Mouse (Mus musculus): ENCODE data around the gene Susd2. TPM values are rescaled to one million over a fixed set of nuclear protein-coding genes. Genes with fewer than 3 reads are reported as not detected.

Susd2 gene
- polyA plus RNA-seq, 1 experiment from 2014 or later: 2.1 TPM

- WGBS (ENCODE audit: insufficient replicate concordance): 70% methylated on average over 7 of the region's 7 CpGs
- no peaks in the 10 kb centered on the region for H3K27me3 ChIP-seq (ENCODE audit: control insufficient read depth, insufficient read depth, low read length)
- no peak for ATAC-seq (replicated peaks; ENCODE audit: insufficient number of reproducible peaks, low FRiP score, low TSS enrichment)
- no peak overlapping the region for H3K9ac ChIP-seq (ENCODE audit: low read depth, low read length)
- H3K27ac ChIP-seq (ENCODE audit: low read depth, low read length): no peak overlapping the region
- H3K4me2 ChIP-seq: no peak overlapping the region
- no peaks in the 10 kb centered on the region for H3K9me3 ChIP-seq (replicated peaks; ENCODE audit: control insufficient read depth, low read length)
- no peak overlapping the region for H3K4me3 ChIP-seq (ENCODE audit: low read depth, low read length)
- no peaks in the 10 kb centered on the region; the same call in 1 of the 2 replicates for H3K4me1 ChIP-seq (ENCODE audit: control insufficient read depth, insufficient read depth, low read length)
- no peaks in the 10 kb centered on the region for H3K36me3 ChIP-seq (ENCODE audit: control insufficient read depth, insufficient read depth, low read length)
Measured at GRCm38 (mm10) chr10:75600189-75600730, 43.5 kb downstream of the Susd2 start.

DNA sequence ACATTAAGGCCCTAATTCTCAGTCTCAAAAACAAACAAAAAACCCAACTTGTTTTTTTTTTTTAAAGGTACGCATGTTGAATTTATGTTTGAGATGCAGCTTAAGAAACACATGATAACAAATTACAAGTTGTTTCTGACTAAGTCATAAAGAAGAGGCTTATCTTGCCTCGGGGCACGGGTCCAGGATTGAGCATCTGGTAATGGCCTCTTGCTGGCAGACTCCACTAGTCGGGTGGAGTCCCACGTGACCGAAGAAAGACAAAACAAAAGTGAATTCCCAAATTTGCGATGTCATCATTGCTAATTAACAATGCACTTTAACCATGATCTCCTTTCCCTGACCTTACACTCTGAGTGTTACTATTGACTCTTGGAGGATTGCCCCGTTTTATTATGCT lies 47.8 kb downstream of the Susd2 start:
- WGBS (ENCODE audit: insufficient replicate concordance): 75% methylated on average over 8 of the region's 8 CpGs
- Histone ChIP-seq H3K4me3 (ENCODE audit: low read depth, low read length) (no peak overlapping the region), H3K27me3 (ENCODE audit: control insufficient read depth, insufficient read depth, low read length) (no peaks in the 10 kb centered on the region), H3K27ac (ENCODE audit: low read depth, low read length) (no peak overlapping the region), H3K36me3 (ENCODE audit: control insufficient read depth, insufficient read depth, low read length) (no peaks in the 10 kb centered on the region), H3K4me2 (no peak overlapping the region), H3K4me1 (ENCODE audit: control insufficient read depth, insufficient read depth, low read length) (0 out of 2 replicates have a peak, but pooled peaks cover 3% of the 10 kb centered on the region), H3K9ac (ENCODE audit: low read depth, low read length) (no peak overlapping the region), H3K9me3 (replicated peaks; ENCODE audit: control insufficient read depth, low read length) (no peaks in the 10 kb centered on the region)
- no peak for ATAC-seq (replicated peaks; ENCODE audit: insufficient number of reproducible peaks, low FRiP score, low TSS enrichment)

DNA sequence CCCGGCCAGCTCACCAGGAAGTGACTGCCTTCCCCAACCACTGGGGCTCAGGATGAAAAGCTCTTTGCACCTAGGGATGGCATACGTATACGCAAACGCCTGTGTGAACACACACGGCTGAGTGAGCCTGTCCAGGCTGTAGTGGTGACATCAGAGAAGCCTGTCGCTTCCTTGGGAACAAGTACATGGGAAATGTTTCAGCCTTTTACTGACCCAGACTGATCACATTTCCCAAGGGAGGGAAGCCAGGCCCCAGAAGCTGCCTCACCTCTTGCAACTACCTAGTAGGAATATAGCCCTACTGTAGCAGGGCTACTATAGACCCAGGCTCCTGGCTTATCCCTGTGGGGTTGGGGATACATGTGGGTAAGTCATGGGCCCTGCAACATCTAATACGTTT lies 51.2 kb downstream of the Susd2 start:
- Histone ChIP-seq H3K36me3 (ENCODE audit: control insufficient read depth, insufficient read depth, low read length) (no peaks in the 10 kb centered on the region), H3K27ac (ENCODE audit: low read depth, low read length) (no peak overlapping the region), H3K27me3 (ENCODE audit: control insufficient read depth, insufficient read depth, low read length) (no peaks in the 10 kb centered on the region), H3K4me2 (no peak overlapping the region), H3K9ac (ENCODE audit: low read depth, low read length) (no peak overlapping the region), H3K4me3 (ENCODE audit: low read depth, low read length) (no peak overlapping the region), H3K9me3 (replicated peaks; ENCODE audit: control insufficient read depth, low read length) (no peaks in the 10 kb centered on the region), H3K4me1 (ENCODE audit: control insufficient read depth, insufficient read depth, low read length) (peaks cover 20% of the 10 kb centered on the region; the same call in 1 of the 2 replicates)
- WGBS (ENCODE audit: insufficient replicate concordance): 64% methylated on average over 7 of the region's 7 CpGs
- ATAC-seq (replicated peaks; ENCODE audit: insufficient number of reproducible peaks, low FRiP score, low TSS enrichment): no peak

GRCm38 (mm10) chr10:75591211-75591894 lies 52.5 kb downstream of the Susd2 start:
- Histone ChIP-seq H3K27me3 (ENCODE audit: control insufficient read depth, insufficient read depth, low read length) (no peaks in the 10 kb centered on the region), H3K27ac (ENCODE audit: low read depth, low read length) (peak overlapping the region; percentile 77), H3K4me2 (peak overlapping the region; percentile 20; the same call in 1 of the 2 replicates), H3K4me3 (ENCODE audit: low read depth, low read length) (no peak overlapping the region), H3K9me3 (replicated peaks; ENCODE audit: control insufficient read depth, low read length) (no peaks in the 10 kb centered on the region), H3K4me1 (ENCODE audit: control insufficient read depth, insufficient read depth, low read length) (peaks cover 21% of the 10 kb centered on the region; the same call in 1 of the 2 replicates), H3K36me3 (ENCODE audit: control insufficient read depth, insufficient read depth, low read length) (no peaks in the 10 kb centered on the region), H3K9ac (ENCODE audit: low read depth, low read length) (no peak overlapping the region)
- peak; percentile 48; the same call in 1 of the 2 replicates for ATAC-seq (replicated peaks; ENCODE audit: insufficient number of reproducible peaks, low FRiP score, low TSS enrichment)
- WGBS (ENCODE audit: insufficient replicate concordance): 59% methylated on average over 12 of the region's 12 CpGs

GRCm38 (mm10) chr10:75589651-75590050 lies 54.2 kb downstream of the Susd2 start:
- H3K9ac ChIP-seq (ENCODE audit: low read depth, low read length): 0 out of 2 replicates have a peak overlapping the region, but pooled peaks have one; percentile 47
- H3K9me3 ChIP-seq (replicated peaks; ENCODE audit: control insufficient read depth, low read length): no peaks in the 10 kb centered on the region
- no peaks in the 10 kb centered on the region for H3K36me3 ChIP-seq (ENCODE audit: control insufficient read depth, insufficient read depth, low read length)
- peak overlapping the region; percentile 53 for H3K4me2 ChIP-seq
- peak overlapping the region; percentile 73 for H3K27ac ChIP-seq (ENCODE audit: low read depth, low read length)
- H3K27me3 ChIP-seq (ENCODE audit: control insufficient read depth, insufficient read depth, low read length): peaks cover 7% of the 10 kb centered on the region
- WGBS (ENCODE audit: insufficient replicate concordance): 63% methylated on average over 16 of the region's 16 CpGs
- peak overlapping the region; percentile 15 for H3K4me3 ChIP-seq (ENCODE audit: low read depth, low read length)
- ATAC-seq (replicated peaks; ENCODE audit: insufficient number of reproducible peaks, low FRiP score, low TSS enrichment): no peak
- H3K4me1 ChIP-seq (ENCODE audit: control insufficient read depth, insufficient read depth, low read length): peaks cover 23% of the 10 kb centered on the region; the same call in 1 of the 2 replicates

- Histone ChIP-seq H3K9ac (ENCODE audit: low read depth, low read length) (0 out of 2 replicates have a peak within 1 kb of the TSS, but pooled peaks have one; percentile 47), H3K27ac (ENCODE audit: low read depth, low read length) (peak within 1 kb of the TSS; percentile 73), H3K4me1 (ENCODE audit: control insufficient read depth, insufficient read depth, low read length) (peaks cover 23% of the 10 kb centered on the region; the same call in 1 of the 2 replicates), H3K9me3 (replicated peaks; ENCODE audit: control insufficient read depth, low read length) (no peaks in the 10 kb centered on the region), H3K27me3 (ENCODE audit: control insufficient read depth, insufficient read depth, low read length) (peaks cover 9% of the 10 kb centered on the region), H3K4me3 (ENCODE audit: low read depth, low read length) (peak within 1 kb of the TSS; percentile 15), H3K36me3 (ENCODE audit: control insufficient read depth, insufficient read depth, low read length) (no peaks in the 10 kb centered on the region), H3K4me2 (peak within 1 kb of the TSS; percentile 53)
- no peak for ATAC-seq (replicated peaks; ENCODE audit: insufficient number of reproducible peaks, low FRiP score, low TSS enrichment)
- WGBS (ENCODE audit: insufficient replicate concordance): 17% methylated on average over 5 of the region's 5 CpGs
Measured at GRCm38 (mm10) chr10:75589129-75589528, 54.7 kb downstream of the Susd2 start, which contains the start of gene Ggt5. TSS of gene Ggt5 (plus strand) at chr10:75589340.

DNA sequence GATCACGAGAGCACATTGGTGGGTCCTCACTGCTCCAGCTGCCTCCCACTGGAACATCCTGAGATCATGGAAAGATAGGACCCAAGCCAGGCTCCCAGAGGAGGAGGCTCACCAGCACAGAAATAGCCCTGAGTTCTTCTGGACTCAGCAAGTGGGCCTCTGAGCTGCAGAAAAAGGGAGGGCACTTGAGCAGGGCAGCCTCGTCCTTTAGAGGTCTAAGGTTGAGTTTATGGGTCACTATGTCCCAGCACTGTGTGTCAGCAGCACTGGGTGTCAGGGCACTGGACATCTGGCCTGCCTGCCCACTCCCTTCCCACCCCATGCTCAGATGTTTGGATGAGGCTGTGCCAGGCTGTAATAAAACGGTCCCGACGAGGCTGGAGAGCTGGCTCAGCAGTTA lies 55.5 kb downstream of the Susd2 start:
- no peak for ATAC-seq (replicated peaks; ENCODE audit: insufficient number of reproducible peaks, low FRiP score, low TSS enrichment)
- Histone ChIP-seq H3K9me3 (replicated peaks; ENCODE audit: control insufficient read depth, low read length) (no peaks in the 10 kb centered on the region), H3K4me2 (no peak overlapping the region), H3K9ac (ENCODE audit: low read depth, low read length) (no peak overlapping the region), H3K4me1 (ENCODE audit: control insufficient read depth, insufficient read depth, low read length) (peaks cover 23% of the 10 kb centered on the region; the same call in 1 of the 2 replicates), H3K36me3 (ENCODE audit: control insufficient read depth, insufficient read depth, low read length) (no peaks in the 10 kb centered on the region), H3K27ac (ENCODE audit: low read depth, low read length) (no peak overlapping the region), H3K27me3 (ENCODE audit: control insufficient read depth, insufficient read depth, low read length) (peaks cover 9% of the 10 kb centered on the region), H3K4me3 (ENCODE audit: low read depth, low read length) (no peak overlapping the region)
- WGBS (ENCODE audit: insufficient replicate concordance): 46% methylated on average over 5 of the region's 5 CpGs

GRCm38 (mm10) chr10:75587781-75588180 lies 56.0 kb downstream of the Susd2 start:
- Histone ChIP-seq H3K9ac (ENCODE audit: low read depth, low read length) (no peak overlapping the region), H3K4me3 (ENCODE audit: low read depth, low read length) (no peak overlapping the region), H3K9me3 (replicated peaks; ENCODE audit: control insufficient read depth, low read length) (no peaks in the 10 kb centered on the region), H3K4me2 (no peak overlapping the region), H3K36me3 (ENCODE audit: control insufficient read depth, insufficient read depth, low read length) (no peaks in the 10 kb centered on the region), H3K27me3 (ENCODE audit: control insufficient read depth, insufficient read depth, low read length) (peaks cover 9% of the 10 kb centered on the region), H3K4me1 (ENCODE audit: control insufficient read depth, insufficient read depth, low read length) (peaks cover 23% of the 10 kb centered on the region; the same call in 1 of the 2 replicates), H3K27ac (ENCODE audit: low read depth, low read length) (no peak overlapping the region)
- ATAC-seq (replicated peaks; ENCODE audit: insufficient number of reproducible peaks, low FRiP score, low TSS enrichment): no peak
- WGBS (ENCODE audit: insufficient replicate concordance): 77% methylated on average over 4 of the region's 4 CpGs
